Comparison of ENCODE assay signal across 18 mouse cellular contexts in the genomic region with DNA sequence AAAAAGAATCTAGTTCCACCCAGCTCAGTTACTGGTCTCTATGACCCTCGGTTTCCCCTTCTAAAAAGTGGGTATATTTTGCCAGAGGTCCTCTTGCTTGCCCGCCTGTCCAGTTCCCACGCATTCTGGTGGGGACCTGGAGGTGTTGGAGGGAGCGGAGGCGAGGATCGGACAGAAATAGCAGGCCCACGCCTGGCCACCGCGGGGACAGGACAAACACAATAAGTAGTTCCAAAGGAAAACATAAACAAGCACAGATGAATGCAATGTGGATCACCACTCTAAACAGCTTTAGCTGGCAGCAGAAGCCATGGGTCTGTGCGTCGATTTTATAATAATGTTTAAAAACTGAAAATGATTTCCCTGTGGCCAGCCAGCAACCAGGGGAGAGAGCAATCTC. TPM values are rescaled to one million over a fixed set of nuclear protein-coding genes. Genes with fewer than 3 reads are reported as not detected.
DNase-seq lines count a peak whose midpoint lies in the region; ATAC-seq and TF ChIP-seq lines count a peak whose summit lies in the region.
"Had no signal": no experiment of that assay in that cellular context is flagged by ENCODE, and none has a peak within 500 bp of the region (broad histone marks: within the 10 kb centered on the region; RNA-seq: fewer than 3 reads in every experiment).

No protein-coding gene starts in this region.

- no peak for ATAC-seq in heart, embryonic 11.5 days (replicated peaks; ENCODE audit: insufficient number of reproducible peaks, low FRiP score, low TSS enrichment)
- ATAC-seq in liver, postnatal 0 days, result no peak
- no peak for ATAC-seq in liver, embryonic 12.5 days
- no peak for ATAC-seq in intestine, embryonic 15.5 days
- ATAC-seq in megakaryocyte-erythroid progenitor cell, adult 5-6 weeks (replicated peaks; ENCODE audit: low FRiP score, low TSS enrichment, poor library complexity, severe bottlenecking), result no peak
- ATAC-seq: CD4-positive, CD25-positive, alpha-beta regulatory T cell, adult 4 months; forebrain, postnatal 0 days; inflammation-experienced regulatory T-cells, adult 6 months; midbrain, embryonic 13.5 days had no signal

- peak overlapping the region; percentile 82 for H3K27ac ChIP-seq in heart, embryonic 11.5 days (ENCODE audit: low read depth, low read length)
- 0 out of 2 replicates have a peak overlapping the region, but pooled peaks have one; percentile 12 for H3K27ac ChIP-seq in liver, postnatal 0 days (ENCODE audit: low read depth)
- no peak overlapping the region for H3K27ac ChIP-seq in liver, embryonic 12.5 days
- no peak overlapping the region; the same call in 1 of the 2 replicates for H3K27ac ChIP-seq in CH12.LX (ENCODE audit: insufficient read depth, low read depth)
- H3K27ac ChIP-seq in intestine, embryonic 15.5 days, result peak overlapping the region; percentile 38; the same call in 1 of the 2 replicates
- H3K27ac ChIP-seq: embryonic facial prominence, embryonic 12.5 days; midbrain, embryonic 13.5 days had no signal

- H3K27me3 ChIP-seq in heart, embryonic 11.5 days (ENCODE audit: control insufficient read depth, insufficient read depth, low read length), result peaks cover 21% of the 10 kb centered on the region
- H3K27me3 ChIP-seq in liver, postnatal 0 days (ENCODE audit: insufficient read depth, low read length), result peaks cover 26% of the 10 kb centered on the region
- peaks cover 58% of the 10 kb centered on the region for H3K27me3 ChIP-seq in liver, embryonic 12.5 days (replicated peaks)
- peaks cover 14% of the 10 kb centered on the region for H3K27me3 ChIP-seq in CH12.LX (replicated peaks)
- peaks cover 11% of the 10 kb centered on the region for H3K27me3 ChIP-seq in intestine, embryonic 15.5 days (replicated peaks)

- TF ChIP-seq RAD21 in CH12.LX (IDR thresholded peaks at IDR 0.05; ENCODE audit: low read depth, low read length), result no peak

- H3K4me1 ChIP-seq in heart, embryonic 11.5 days (ENCODE audit: control insufficient read depth, insufficient read depth, low read length), result peaks cover 52% of the 10 kb centered on the region
- peaks cover 17% of the 10 kb centered on the region for H3K4me1 ChIP-seq in liver, postnatal 0 days (ENCODE audit: insufficient read depth)
- H3K4me1 ChIP-seq in liver, embryonic 12.5 days, result peaks cover 10% of the 10 kb centered on the region
- peaks cover 19 to 50% of the 10 kb centered on the region in 2 experiments for H3K4me1 ChIP-seq in CH12.LX (ENCODE audit: control insufficient read depth in 1 of 2, insufficient read depth in 2 of 2)
- H3K4me1 ChIP-seq in intestine, embryonic 15.5 days (replicated peaks), result peaks cover 46% of the 10 kb centered on the region

- H3K79me2 ChIP-seq in CH12.LX (replicated peaks; ENCODE audit: control insufficient read depth, extremely low read depth, insufficient read depth, poor library complexity, severe bottlenecking), result no peaks in the 10 kb centered on the region

- WGBS in heart, embryonic 11.5 days (ENCODE audit: insufficient replicate concordance), result 58% methylated on average over 11 of the region's 11 CpGs
- 69% methylated on average over 11 of the region's 11 CpGs for WGBS in liver, postnatal 0 days (ENCODE audit: insufficient replicate concordance)
- 73% methylated on average over 11 of the region's 11 CpGs for WGBS in liver, embryonic 12.5 days (ENCODE audit: insufficient replicate concordance)
- WGBS in intestine, embryonic 15.5 days, result 74% methylated on average over 11 of the region's 11 CpGs

- no peak for DNase-seq in heart, postnatal 4 days
- no peak for DNase-seq in liver, postnatal 0 days
- DNase-seq in CH12.LX (ENCODE audit: extremely low read depth), result no peak
- DNase-seq: forebrain, postnatal 0 days; right cerebral cortex, postnatal 25 days had no signal

- H3K4me3 ChIP-seq in heart, embryonic 11.5 days (ENCODE audit: low read depth, low read length), result no peak overlapping the region
- no peak overlapping the region for H3K4me3 ChIP-seq in liver, postnatal 0 days (ENCODE audit: low read depth, low read length)
- no peak overlapping the region for H3K4me3 ChIP-seq in liver, embryonic 12.5 days
- H3K4me3 ChIP-seq in CH12.LX (replicated peaks in 1 of 3; ENCODE audit: low read depth in 2 of 3, low read length in 2 of 3, poor library complexity in 1 of 3), result peak overlapping the region in 1 of 3 experiments; percentile 17
- no peak overlapping the region for H3K4me3 ChIP-seq in intestine, embryonic 15.5 days (replicated peaks)
- H3K4me3 ChIP-seq: embryonic facial prominence, embryonic 12.5 days; midbrain, embryonic 13.5 days; myocyte had no signal

- TF ChIP-seq EP300 in liver, postnatal 0 days (IDR thresholded peaks at IDR 0.05; ENCODE audit: low read depth), result no peak
- TF ChIP-seq EP300 in CH12.LX (IDR thresholded peaks at IDR 0.05; ENCODE audit: low read length), result no peak

- TF ChIP-seq CTCF in liver, postnatal 0 days (IDR thresholded peaks at IDR 0.05; ENCODE audit: low read depth), result no peak
- TF ChIP-seq CTCF in CH12.LX (conservative IDR thresholded peaks at IDR 0.05 in 1 of 2, IDR thresholded peaks at IDR 0.05 in 1 of 2; ENCODE audit: low read depth in 2 of 2, low read length in 2 of 2), result no peak

- H3K9ac ChIP-seq in heart, embryonic 11.5 days (ENCODE audit: low read depth, low read length), result peak overlapping the region; percentile 49; the same call in 1 of the 2 replicates
- H3K9ac ChIP-seq in liver, postnatal 0 days (replicated peaks), result no peak overlapping the region
- no peak overlapping the region for H3K9ac ChIP-seq in liver, embryonic 12.5 days
- peak overlapping the region; percentile 30; the same call in 1 of the 2 replicates for H3K9ac ChIP-seq in CH12.LX (ENCODE audit: insufficient read depth, low read depth)
- no peak overlapping the region for H3K9ac ChIP-seq in intestine, embryonic 15.5 days
- H3K9ac ChIP-seq: embryonic facial prominence, embryonic 12.5 days; forebrain, postnatal 0 days had no signal

- no peaks in the 10 kb centered on the region for H3K36me3 ChIP-seq in heart, embryonic 11.5 days (ENCODE audit: control insufficient read depth, insufficient read depth, low read length)
- H3K36me3 ChIP-seq in liver, postnatal 0 days (replicated peaks; ENCODE audit: insufficient read depth, low read length), result no peaks in the 10 kb centered on the region
- no peaks in the 10 kb centered on the region for H3K36me3 ChIP-seq in liver, embryonic 12.5 days
- no peaks in the 10 kb centered on the region for H3K36me3 ChIP-seq in CH12.LX (replicated peaks in 1 of 2; ENCODE audit: control insufficient read depth in 1 of 2, insufficient read depth in 1 of 2, low read length in 1 of 2)
- no peaks in the 10 kb centered on the region for H3K36me3 ChIP-seq in intestine, embryonic 15.5 days
- H3K36me3 ChIP-seq: embryonic facial prominence, embryonic 12.5 days; midbrain, embryonic 13.5 days had no signal

- dilution Hi-C loops in CH12.LX (cut with MboI; ENCODE audit: extremely low pct_ligation_motif_present, extremely low pct_unique_long_range_greater_than_20kb, low sequenced_read_pairs), result no loop called here

- H3K9me3 ChIP-seq in heart, embryonic 11.5 days (replicated peaks; ENCODE audit: control insufficient read depth, low read length), result no peaks in the 10 kb centered on the region
- no peaks in the 10 kb centered on the region for H3K9me3 ChIP-seq in liver, postnatal 0 days (ENCODE audit: low read length)
- H3K9me3 ChIP-seq in liver, embryonic 12.5 days (replicated peaks), result no peaks in the 10 kb centered on the region
- H3K9me3 ChIP-seq in CH12.LX (replicated peaks; ENCODE audit: low read length), result peaks cover 3% of the 10 kb centered on the region
- H3K9me3 ChIP-seq in intestine, embryonic 15.5 days, result no peaks in the 10 kb centered on the region
- H3K9me3 ChIP-seq: embryonic facial prominence, embryonic 12.5 days; midbrain, embryonic 13.5 days had no signal

- H3K4me2 ChIP-seq in heart, embryonic 11.5 days, result no peak overlapping the region; the same call in 1 of the 2 replicates
- H3K4me2 ChIP-seq in liver, postnatal 0 days (ENCODE audit: low read depth, low read length), result no peak overlapping the region
- no peak overlapping the region for H3K4me2 ChIP-seq in liver, embryonic 12.5 days
- H3K4me2 ChIP-seq in CH12.LX (ENCODE audit: insufficient read depth, low read depth, poor library complexity, severe bottlenecking), result peak overlapping the region; percentile 79; the same call in 1 of the 2 replicates
- H3K4me2 ChIP-seq in intestine, embryonic 15.5 days (replicated peaks), result 0 out of 2 replicates have a peak overlapping the region, but pooled peaks have one; percentile 1
- H3K4me2 ChIP-seq: embryonic facial prominence, embryonic 12.5 days; midbrain, embryonic 13.5 days had no signal

- in situ Hi-C loops in CH12.LX (cut with MboI; ENCODE audit: low pct_ligation_motif_present, low pct_unique_long_range_greater_than_20kb, low sequenced_read_pairs), result no loop called here

- TF ChIP-seq POLR2A in CH12.LX (IDR thresholded peaks at IDR 0.05; ENCODE audit: low read depth, low read length), result no peak

RNA-seq across cellular contexts. Expression of gene Kcnk3, which starts 5.4 kb away (rescaled TPM):
- polyA plus RNA-seq in heart, embryonic 11.5 days (2014; fragmentation: Nextera tagmentation; extraction: Ambion mirVana), result 36.8 and 37.8 TPM in 2 replicates
- total RNA-seq in heart, postnatal 4 days (2021), result 100 to 1,000 TPM; 145 TPM
- 0.26 and 0.46 TPM in 2 replicates for polyA plus RNA-seq in liver, postnatal 0 days (2015; fragmentation: Nextera tagmentation; extraction: Ambion mirVana)
- 0.08 and 0.26 TPM in 2 replicates for polyA plus RNA-seq in liver, embryonic 12.5 days (2016; fragmentation: Nextera tagmentation; extraction: Ambion mirVana)
- not detected in 2 replicates for total RNA-seq in CH12.LX (2012; rRNA removed)
- total RNA-seq in CH12.LX (2014; rRNA removed), result not detected in 2 replicates
- not detected in 2 replicates for polyA plus RNA-seq in CH12.LX (2012; ENCODE audit: insufficient read length, low read depth)
- polyA plus RNA-seq in intestine, embryonic 15.5 days (2015; fragmentation: Nextera tagmentation; extraction: Ambion mirVana), result 24.4 and 24.9 TPM in 2 replicates
- not detected in 2 replicates for total RNA-seq in megakaryocyte-erythroid progenitor cell, adult 5-6 weeks (2014; fragmentation: Nextera tagmentation)
- 0.04 TPM in 1 of 2 replicates, not detected in the other for total RNA-seq in megakaryocyte-erythroid progenitor cell, adult 5-6 weeks (2017)
- total RNA-seq: common myeloid progenitor, adult 5-6 weeks had no signal

RNA-seq across cellular contexts. Expression of gene Cib4, which starts 47.7 kb away (rescaled TPM):
- polyA plus RNA-seq in heart, embryonic 11.5 days (2014; fragmentation: Nextera tagmentation; extraction: Ambion mirVana), result not detected in 2 replicates
- total RNA-seq in heart, postnatal 4 days (2021), result not detected
- polyA plus RNA-seq in liver, postnatal 0 days (2015; fragmentation: Nextera tagmentation; extraction: Ambion mirVana), result not detected in 2 replicates
- polyA plus RNA-seq in liver, embryonic 12.5 days (2016; fragmentation: Nextera tagmentation; extraction: Ambion mirVana), result not detected in 2 replicates
- not detected in 2 replicates for total RNA-seq in CH12.LX (2012; rRNA removed)
- total RNA-seq in CH12.LX (2014; rRNA removed), result not detected in 2 replicates
- not detected in 2 replicates for polyA plus RNA-seq in CH12.LX (2012; ENCODE audit: insufficient read length, low read depth)
- polyA plus RNA-seq in intestine, embryonic 15.5 days (2015; fragmentation: Nextera tagmentation; extraction: Ambion mirVana), result not detected in 2 replicates
- total RNA-seq in megakaryocyte-erythroid progenitor cell, adult 5-6 weeks (2014; fragmentation: Nextera tagmentation), result not detected in 2 replicates
- not detected in 2 replicates for total RNA-seq in megakaryocyte-erythroid progenitor cell, adult 5-6 weeks (2017)
- total RNA-seq: common myeloid progenitor, adult 5-6 weeks; forebrain, postnatal 0 days; gastrocnemius, adult 8-10 months; left cerebral cortex, postnatal 10 days had no signal
- polyA plus RNA-seq: CD4-positive, CD25-positive, alpha-beta regulatory T cell, adult 4 months; embryonic facial prominence, embryonic 12.5 days; forebrain, postnatal 0 days; hindbrain, embryonic 11.5 days; inflammation-experienced regulatory T-cells, adult 6 months; midbrain, embryonic 13.5 days; myocyte had no signal

RNA-seq across cellular contexts. Expression of gene Slc35f6, which starts 54.4 kb away (rescaled TPM):
- 21.6 and 22.9 TPM in 2 replicates for polyA plus RNA-seq in heart, embryonic 11.5 days (2014; fragmentation: Nextera tagmentation; extraction: Ambion mirVana)
- total RNA-seq in heart, postnatal 4 days (2021), result 10 to 100 TPM; 35.1 to 38.5 TPM
- polyA plus RNA-seq in liver, postnatal 0 days (2015; fragmentation: Nextera tagmentation; extraction: Ambion mirVana), result 13.8 and 14.2 TPM in 2 replicates
- 10.3 and 12.1 TPM in 2 replicates for polyA plus RNA-seq in liver, embryonic 12.5 days (2016; fragmentation: Nextera tagmentation; extraction: Ambion mirVana)
- total RNA-seq in CH12.LX (2012; rRNA removed), result 8.9 and 10.5 TPM in 2 replicates
- 8.0 and 9.5 TPM in 2 replicates for total RNA-seq in CH12.LX (2014; rRNA removed)
- 9.0 and 9.4 TPM in 2 replicates for polyA plus RNA-seq in CH12.LX (2012; ENCODE audit: insufficient read length, low read depth)
- polyA plus RNA-seq in intestine, embryonic 15.5 days (2015; fragmentation: Nextera tagmentation; extraction: Ambion mirVana), result 36.8 and 40.4 TPM in 2 replicates
- total RNA-seq in megakaryocyte-erythroid progenitor cell, adult 5-6 weeks (2014; fragmentation: Nextera tagmentation), result 18.5 and 23.4 TPM in 2 replicates
- 6.8 and 8.9 TPM in 2 replicates for total RNA-seq in megakaryocyte-erythroid progenitor cell, adult 5-6 weeks (2017)

Comparison
In these comparisons a context has a peak if more than half of its experiments do, and no peak if none do; other contexts are left out.
1. H3K27ac ChIP-seq: peak in heart, embryonic 11.5 days (single experiment), liver, postnatal 0 days (single experiment) and intestine, embryonic 15.5 days (single experiment); none in liver, embryonic 12.5 days (single experiment) and CH12.LX (single experiment).
2. H3K4me2 ChIP-seq: peak in CH12.LX (single experiment) and intestine, embryonic 15.5 days (single experiment); none in heart, embryonic 11.5 days (single experiment), liver, postnatal 0 days (single experiment) and liver, embryonic 12.5 days (single experiment).
3. H3K9ac ChIP-seq: peak in heart, embryonic 11.5 days (single experiment) and CH12.LX (single experiment); none in liver, postnatal 0 days (single experiment), liver, embryonic 12.5 days (single experiment) and intestine, embryonic 15.5 days (single experiment).
4. RNA of gene Kcnk3, which starts 5.4 kb away (polyA plus RNA-seq): 36.8 to 37.8 TPM in heart, embryonic 11.5 days and 24.4 to 24.9 TPM in intestine, embryonic 15.5 days; 0.26 to 0.46 TPM in liver, postnatal 0 days, 0.08 to 0.26 TPM in liver, embryonic 12.5 days and not detected in CH12.LX; every median in the first group is over 10 times any median in the second.